Mouse (Mus musculus) CD4-positive, CD25-positive, alpha-beta regulatory T cell, adult 2 months (primary cell): ENCODE measurements around the gene Ivl.

ENCODE experiments used
- DNase-seq: peaks from one replicate; pipeline ENCODE4 v3.0.0-alpha.2; 2012; ENCODE audit warnings: low read depth, low spot score

The Ivl gene

DNA sequence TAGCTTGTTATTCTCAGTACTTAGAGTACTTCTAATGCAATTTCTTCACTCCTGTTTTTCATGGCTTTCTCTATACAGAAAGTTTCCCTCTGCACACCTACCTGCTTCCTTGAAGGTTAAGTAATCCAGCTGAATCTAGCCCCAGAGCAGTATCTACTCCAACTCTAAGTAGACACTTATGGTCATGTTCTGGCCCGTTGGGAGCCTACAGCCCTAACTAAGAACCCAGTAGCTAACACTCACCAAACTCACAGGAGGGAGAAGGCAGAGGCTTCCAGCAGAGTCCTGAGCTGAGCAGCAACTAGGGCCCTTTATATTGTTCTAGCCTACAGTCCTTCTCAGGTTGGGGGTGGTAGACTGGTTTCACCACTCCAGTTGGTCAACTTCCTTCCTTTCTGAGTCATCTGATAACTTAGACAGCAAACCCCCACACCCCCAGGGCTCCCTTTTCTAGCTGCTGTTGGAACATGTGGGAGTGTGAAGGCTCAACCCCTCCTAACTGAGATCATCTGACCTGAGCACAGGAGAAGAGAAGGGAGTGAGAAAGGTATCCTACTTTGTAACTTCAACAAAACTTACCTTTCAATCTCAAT, at the start of gene Ivl:
TSS of gene Ivl (minus strand) at position 287 of the 593 bp plus-strand sequence.
- DNase-seq, result no peak

GRCm38 (mm10) chr3:92621560-92621959, 48.0 kb upstream of the Ivl start, which contains the start of gene Lce6a:
Gene Lce6a, minus strand, starts transcription at chr3:92621660.
- DNase-seq, result no peak

- DNase-seq, result no peak
Observed at GRCm38 (mm10) chr3:92609804-92610203, 36.3 kb upstream of the Ivl start.

DNA sequence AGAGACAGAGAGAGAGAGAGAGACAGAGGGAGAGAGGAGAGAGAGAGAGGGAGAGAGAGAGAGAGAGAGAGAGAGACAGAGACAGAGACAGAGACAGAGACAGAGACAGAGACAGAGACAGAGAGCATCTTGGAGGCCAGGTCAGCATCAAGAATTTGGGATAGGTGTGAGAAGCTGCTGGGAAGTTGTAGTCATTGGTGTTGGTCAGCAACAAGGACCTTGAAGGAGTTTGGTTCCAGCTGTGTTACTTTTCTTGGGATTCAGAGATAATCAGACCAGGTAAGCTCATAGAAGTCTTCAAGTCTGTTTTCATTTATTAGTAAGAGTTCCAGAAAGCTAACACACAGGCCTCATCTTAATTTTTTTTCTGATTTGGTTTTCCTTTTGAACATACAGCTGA, 33.9 kb upstream of the Ivl start, which contains the start of gene 2210017I01Rik:
TSS of gene 2210017I01Rik (minus strand) at position 101 of the 400 bp plus-strand sequence.
- no peak for DNase-seq

- DNase-seq, result peak; percentile 3
Observed at GRCm38 (mm10) chr3:92602169-92602568, 28.6 kb upstream of the Ivl start.

DNA sequence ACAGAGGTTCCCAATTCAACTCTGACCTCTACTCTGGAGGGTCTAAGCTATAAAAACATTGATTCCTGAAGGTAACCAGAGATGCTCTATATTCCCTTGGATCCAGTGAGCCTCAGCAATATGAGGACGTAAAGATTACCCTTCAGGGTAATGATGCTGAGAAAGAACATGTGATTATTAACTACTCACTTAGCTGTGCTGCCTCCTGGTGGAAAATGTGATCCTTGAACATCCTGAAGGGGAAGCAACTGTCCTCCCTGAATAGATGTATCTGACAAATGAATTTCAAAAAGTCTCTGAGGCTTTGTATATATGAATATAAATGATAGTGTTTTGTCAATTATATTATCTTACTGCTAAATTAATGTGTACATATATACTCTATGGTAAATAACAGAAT, 26.9 kb upstream of the Ivl start:
- no peak for DNase-seq

GRCm38 (mm10) chr3:92599973-92600372, 26.4 kb upstream of the Ivl start:
- no peak for DNase-seq

DNA sequence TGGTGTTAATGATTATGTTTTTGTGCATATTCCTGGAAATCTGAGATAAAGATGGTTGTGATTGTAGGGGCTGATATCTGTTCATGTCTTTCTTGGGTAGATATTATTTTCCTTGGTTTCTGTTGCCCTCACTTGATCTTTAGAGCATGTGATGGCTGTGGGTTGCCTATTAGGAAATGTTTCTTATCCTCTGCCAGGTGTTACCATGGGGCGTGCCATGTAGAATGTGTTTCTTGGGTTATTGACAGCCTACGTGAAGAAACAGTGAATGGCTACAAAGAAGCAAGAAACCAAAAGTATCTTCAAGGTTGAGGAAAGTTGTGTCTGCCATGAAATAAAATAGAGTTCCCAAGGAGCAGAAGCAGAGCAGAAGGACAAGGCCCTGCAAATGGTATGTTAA, 24.9 kb upstream of the Ivl start:
- no peak for DNase-seq

GRCm38 (mm10) chr3:92588858-92589257, 15.3 kb upstream of the Ivl start, which contains the start of gene Smcp:
Gene Smcp, minus strand, starts transcription at chr3:92588997.
- no peak for DNase-seq

- DNase-seq, result no peak
Observed at GRCm38 (mm10) chr3:92587190-92587589, 13.7 kb upstream of the Ivl start.

DNA sequence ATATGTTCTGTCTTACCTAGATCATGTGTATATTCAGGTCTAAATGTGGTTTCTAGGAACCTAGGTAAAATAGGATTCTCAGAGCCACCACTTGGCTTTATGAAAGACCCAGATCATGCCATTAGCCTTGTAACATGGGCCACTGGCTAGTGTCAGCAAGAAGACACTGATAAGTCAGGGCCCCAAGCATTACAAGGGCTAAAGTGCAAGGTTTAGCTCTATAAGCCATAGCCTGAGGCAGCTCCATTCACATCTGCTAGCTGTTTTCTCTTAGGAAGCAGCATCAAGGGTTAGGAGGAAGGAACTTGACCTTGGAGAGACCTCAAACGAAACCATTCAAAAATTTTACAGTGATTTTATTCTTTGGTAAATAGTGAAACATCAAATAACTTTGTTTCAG, 11.5 kb upstream of the Ivl start:
- DNase-seq, result no peak

GRCm38 (mm10) chr3:92583164-92583826, 9.8 kb upstream of the Ivl start:
- DNase-seq, result no peak

GRCm38 (mm10) chr3:92579508-92579907, 6.0 kb upstream of the Ivl start:
- no peak for DNase-seq

GRCm38 (mm10) chr3:92578652-92579413, 5.3 kb upstream of the Ivl start:
- no peak for DNase-seq

GRCm38 (mm10) chr3:92572514-92573155, 900 bp downstream of the Ivl start:
- DNase-seq, result no peak

GRCm38 (mm10) chr3:92568752-92569151, 4.8 kb downstream of the Ivl start:
- DNase-seq, result no peak

- no peak for DNase-seq
Observed at GRCm38 (mm10) chr3:92565418-92565817, 8.1 kb downstream of the Ivl start.

GRCm38 (mm10) chr3:92534411-92534810, 39.1 kb downstream of the Ivl start, which contains the start of gene 2310046K23Rik:
Gene 2310046K23Rik, minus strand, starts transcription at chr3:92534511.
- no peak for DNase-seq
